Mouse (Mus musculus): ENCODE measurements around the gene Rcsd1. TPM values are rescaled to one million over a fixed set of nuclear protein-coding genes. Genes with fewer than 3 reads are reported as not detected.

The Rcsd1 gene
- total RNA-seq, 2 experiments from 2014 or later: 89.6 to 103 TPM

- peak; percentile 52 for DNase-seq (ENCODE audit: low spot score)
Observed at GRCm38 (mm10) chr1:165662426-165663192, 46.9 kb downstream of the Rcsd1 start.

- DNase-seq (ENCODE audit: low spot score): no peak
Observed at GRCm38 (mm10) chr1:165661725-165662124, 47.8 kb downstream of the Rcsd1 start.

- no peak for DNase-seq (ENCODE audit: low spot score)
Observed at GRCm38 (mm10) chr1:165661191-165661590, 48.4 kb downstream of the Rcsd1 start.

- DNase-seq (ENCODE audit: low spot score): peak; percentile 75
Observed at GRCm38 (mm10) chr1:165660774-165661173, 48.8 kb downstream of the Rcsd1 start.

DNA sequence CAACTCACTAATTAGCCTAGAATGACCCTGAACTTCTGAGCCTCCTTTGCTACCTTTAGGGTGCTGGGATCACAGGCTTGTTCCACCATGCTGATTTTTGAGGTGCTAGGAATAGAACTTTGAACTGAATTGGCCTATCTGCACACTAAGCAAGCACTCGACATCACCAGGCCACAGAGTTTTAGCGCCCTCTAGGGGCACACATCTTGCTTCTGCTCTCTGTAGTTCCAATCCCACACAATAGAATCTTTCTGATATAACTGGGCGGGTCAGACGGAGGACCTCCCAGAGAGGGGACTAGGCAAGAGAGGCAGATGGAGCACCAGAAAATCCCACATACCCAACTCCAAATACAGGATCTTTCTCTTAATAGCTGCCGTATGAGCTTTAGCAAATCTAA, 51.0 kb downstream of the Rcsd1 start:
- peak; percentile 77 for DNase-seq (ENCODE audit: low spot score)

GRCm38 (mm10) chr1:165655482-165655881, 54.1 kb downstream of the Rcsd1 start:
- no peak for DNase-seq (ENCODE audit: low spot score)

DNA sequence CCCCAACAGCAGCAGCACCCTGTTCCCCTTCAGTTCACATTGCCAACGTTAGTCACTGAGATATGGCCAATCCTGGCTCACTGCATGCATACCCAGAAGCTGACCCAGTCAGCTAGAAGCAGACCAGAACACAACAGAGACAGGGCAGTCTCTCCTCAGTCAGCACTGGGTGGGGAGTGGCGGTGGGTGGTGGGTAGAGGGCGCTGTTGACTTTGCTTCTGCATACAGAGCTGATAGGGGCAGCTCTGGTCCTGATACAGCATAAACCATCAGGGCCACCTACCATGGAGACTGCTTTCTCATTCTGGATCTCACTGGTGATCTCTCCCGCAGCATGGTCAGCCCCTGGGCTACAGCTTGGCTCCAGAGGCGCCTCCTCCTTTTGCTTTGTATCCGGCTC, 54.5 kb downstream of the Rcsd1 start:
- peak; percentile 49 for DNase-seq (ENCODE audit: low spot score)

- DNase-seq (ENCODE audit: low spot score): no peak
Observed at GRCm38 (mm10) chr1:165653126-165653885, 56.3 kb downstream of the Rcsd1 start.

- DNase-seq (ENCODE audit: low spot score): no peak
Observed at GRCm38 (mm10) chr1:165652507-165652906, 57.0 kb downstream of the Rcsd1 start.

GRCm38 (mm10) chr1:165651158-165651557, 58.4 kb downstream of the Rcsd1 start:
- no peak for DNase-seq (ENCODE audit: low spot score)

- no peak for DNase-seq (ENCODE audit: low spot score)
Observed at GRCm38 (mm10) chr1:165645102-165645501, 64.5 kb downstream of the Rcsd1 start.

GRCm38 (mm10) chr1:165643735-165644134, 65.8 kb downstream of the Rcsd1 start:
- DNase-seq (ENCODE audit: low spot score): no peak

- peak; percentile 43 for DNase-seq (ENCODE audit: low spot score)
Observed at GRCm38 (mm10) chr1:165642780-165643311, 66.7 kb downstream of the Rcsd1 start.

- peak; percentile 92 for DNase-seq (ENCODE audit: low spot score)
Observed at GRCm38 (mm10) chr1:165641786-165642771, 67.5 kb downstream of the Rcsd1 start.

DNA sequence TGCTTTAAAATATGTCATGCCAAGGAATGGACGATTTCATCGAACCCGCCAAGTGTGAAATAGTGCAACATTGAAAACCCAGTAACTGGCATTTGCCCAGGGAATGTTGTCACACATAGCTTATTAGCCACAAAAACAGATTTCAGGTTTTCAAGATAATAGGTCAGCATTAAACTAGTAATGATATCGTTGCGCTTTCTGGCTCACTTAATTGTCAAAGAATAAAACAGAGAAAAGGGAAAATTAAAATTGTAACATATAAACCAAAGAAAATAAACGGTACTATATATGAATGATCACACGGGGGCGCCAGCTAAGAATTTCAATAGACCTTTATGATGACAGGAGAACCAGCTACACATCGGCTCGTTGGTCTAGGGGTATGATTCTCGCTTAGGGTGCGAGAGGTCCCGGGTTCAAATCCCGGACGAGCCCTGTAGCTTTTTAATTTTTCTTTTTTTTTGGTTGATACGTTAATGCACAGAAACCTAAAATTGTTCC, 68.2 kb downstream of the Rcsd1 start:
- peak; percentile 81 for DNase-seq (ENCODE audit: low spot score)

DNA sequence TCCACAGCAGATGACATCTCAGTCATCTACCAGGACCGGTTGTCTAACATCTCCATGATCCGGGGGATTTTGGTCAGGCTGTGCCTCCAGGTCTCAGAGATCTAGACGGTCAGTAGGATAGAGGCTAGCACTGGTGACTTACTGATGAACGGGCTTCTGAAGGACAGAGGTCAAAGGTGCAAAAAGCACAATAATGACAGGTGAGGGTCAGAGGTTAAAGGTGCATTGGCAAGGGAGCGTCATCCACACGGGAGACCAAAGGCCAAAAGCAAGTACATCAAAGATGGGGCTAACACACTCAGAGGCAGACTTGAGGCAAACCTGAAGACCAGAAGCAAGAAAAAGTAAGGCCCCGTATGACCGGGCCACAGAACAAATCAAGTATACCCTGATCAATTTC, 73.3 kb downstream of the Rcsd1 start:
- no peak for DNase-seq (ENCODE audit: low spot score)

DNA sequence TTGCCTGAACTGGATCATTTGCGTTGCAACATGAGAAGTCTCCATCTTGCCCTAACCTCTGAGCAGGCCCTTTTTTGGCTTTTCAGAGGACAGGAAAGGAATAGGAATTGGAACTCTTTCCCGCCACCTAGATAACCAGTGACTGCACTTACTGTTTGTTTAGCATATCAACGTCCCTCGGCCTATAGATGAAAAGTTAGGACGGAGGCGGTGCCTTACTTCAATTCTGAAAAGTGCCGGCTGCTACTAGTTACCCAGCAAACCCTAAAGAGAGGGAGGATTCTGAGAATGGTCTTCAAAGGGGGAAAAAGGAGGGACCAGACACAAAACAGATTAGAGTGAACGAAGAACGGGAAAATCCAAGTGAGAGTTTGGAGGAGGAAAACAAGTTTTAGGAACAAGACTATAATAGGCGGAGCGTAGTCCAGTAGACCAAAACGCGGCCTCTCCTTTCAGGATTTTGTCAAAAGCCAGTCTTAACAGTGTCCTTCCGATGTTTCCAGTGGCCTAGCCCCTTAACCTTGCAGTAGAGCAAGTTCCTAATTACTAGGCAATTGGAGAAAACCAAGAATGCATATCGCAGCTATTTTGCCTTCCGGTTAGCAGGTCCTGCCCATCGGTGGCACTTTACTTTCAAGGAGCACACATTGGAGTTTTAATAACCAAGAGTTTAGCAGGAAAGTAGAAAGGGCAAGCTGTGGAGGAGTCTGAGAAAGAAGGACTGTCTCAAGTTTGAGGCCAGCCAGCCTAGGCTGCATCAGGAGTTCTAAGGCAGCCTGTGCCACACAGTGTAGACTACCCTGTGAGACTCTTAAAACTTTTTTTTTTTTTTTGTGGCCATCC, 74.3 kb downstream of the Rcsd1 start:
- no peak for DNase-seq (ENCODE audit: low spot score)

GRCm38 (mm10) chr1:165634151-165634884, 75.2 kb downstream of the Rcsd1 start, which contains the start of gene Mpzl1:
Gene Mpzl1, minus strand, starts transcription at chr1:165634538.
- DNase-seq (ENCODE audit: low spot score): peak; percentile 99

- DNase-seq (ENCODE audit: low spot score): no peak
Observed at GRCm38 (mm10) chr1:165633345-165633744, 76.2 kb downstream of the Rcsd1 start.
